Mouse (Mus musculus) lung, adult 2 months (tissue): ENCODE measurements around the gene Nat8l. TPM values are rescaled to one million over a fixed set of nuclear protein-coding genes. Genes with fewer than 3 reads are reported as not detected.

Experiments
- DNase-seq: peaks from one replicate; pipeline ENCODE4 v3.0.0; 2022
- H3K4me1 ChIP-seq: fragments of 200-500 bp; 2 replicates; pipeline ENCODE4 v1.6.1; 2011; ENCODE audit warnings: low read length; ENCODE audit not compliant: control insufficient read depth, insufficient read depth
- H3K4me3 ChIP-seq: fragments of 200-500 bp; replicated peaks from 2 replicates; pipeline ENCODE3; 2011; ENCODE audit warnings: low read depth, mild to moderate bottlenecking, control low read depth, low read length; ENCODE audit errors: extremely low read depth
- CTCF ChIP-seq: fragments of 200-500 bp; IDR thresholded peaks from 2 replicates; pipeline ENCODE4 v1.5.1; 2011; ENCODE audit warnings: mild to moderate bottlenecking, low read length, control low read depth; ENCODE audit not compliant: insufficient read depth
- POLR2A ChIP-seq: fragments of 200-500 bp; IDR thresholded peaks from 2 replicates; pipeline ENCODE4 v1.6.1; 2011; ENCODE audit warnings: low read depth, mild to moderate bottlenecking, control low read depth, low read length, borderline replicate concordance; ENCODE audit errors: extremely low read depth
- WGBS: fragments of 180-500 bp; shearing (Covaris S2); methylation state at CpG from one replicate; pipeline ENCODE4 v1.1.7; 2018; 5-methylcytosine and 5-hydroxymethylcytosine counted together
- polyA plus RNA-seq: library from polyadenylated mRNA; depleted of rRNA; stranded (reverse); fragments of >200 nt; gene quantifications from 2 replicates; pipeline ENCODE4 v1.2.3, GENCODE M21; 2012; rRNA removed

Nat8l gene
- polyA plus RNA-seq, 1 experiment, result 4.3 TPM

- TF ChIP-seq POLR2A (no peak), CTCF (no peak)
- no peak for DNase-seq
- 100% methylated on average over 1 of the region's 1 CpGs for WGBS
- H3K4me1 ChIP-seq, result no peaks in the 10 kb centered on the region
- H3K4me3 ChIP-seq, result no peak overlapping the region
These were observed 5.6 kb downstream of the Nat8l start for GRCm38 (mm10) chr5:34001401-34001800.

GRCm38 (mm10) chr5:34002636-34003035 is 6.9 kb downstream of the Nat8l start:
- no peak overlapping the region for H3K4me3 ChIP-seq
- 90% methylated on average over 4 of the region's 4 CpGs for WGBS

GRCm38 (mm10) chr5:34004618-34005017 is 8.8 kb downstream of the Nat8l start:
- no peak for TF ChIP-seq CTCF
- WGBS, result 70% methylated on average over 5 of the region's 5 CpGs
- H3K4me1 ChIP-seq, result no peaks in the 10 kb centered on the region
- no peak for DNase-seq
- H3K4me3 ChIP-seq, result no peak overlapping the region

More at GRCm38 (mm10) chr5:34002636-34003035, 6.9 kb downstream of the Nat8l start:
- no peak for DNase-seq
- H3K4me1 ChIP-seq, result no peaks in the 10 kb centered on the region
- TF ChIP-seq CTCF, result no peak
- TF ChIP-seq POLR2A, result no peak

- 70% methylated on average over 4 of the region's 4 CpGs for WGBS
- DNase-seq, result no peak
- Histone ChIP-seq H3K4me3 (no peak overlapping the region), H3K4me1 (no peaks in the 10 kb centered on the region)
- TF ChIP-seq POLR2A (no peak), CTCF (no peak)
These were observed 11.0 kb downstream of the Nat8l start for GRCm38 (mm10) chr5:34006832-34007231.

GRCm38 (mm10) chr5:34007392-34007941 is 11.7 kb downstream of the Nat8l start:
- TF ChIP-seq POLR2A, result no peak
- no peak for TF ChIP-seq CTCF
- 81% methylated on average over 4 of the region's 4 CpGs for WGBS

GRCm38 (mm10) chr5:34014652-34015051 is 18.9 kb downstream of the Nat8l start:
- WGBS, result 44% methylated on average over 1 of the region's 1 CpGs
- TF ChIP-seq POLR2A (no peak), CTCF (no peak)

More at GRCm38 (mm10) chr5:34007392-34007941, 11.7 kb downstream of the Nat8l start:
- no peak overlapping the region for H3K4me3 ChIP-seq
- H3K4me1 ChIP-seq, result no peaks in the 10 kb centered on the region
- DNase-seq, result no peak

GRCm38 (mm10) chr5:34018968-34019367 is 23.2 kb downstream of the Nat8l start:
- WGBS, result 74% methylated on average over 4 of the region's 4 CpGs
- Histone ChIP-seq H3K4me3 (no peak overlapping the region), H3K4me1 (no peaks in the 10 kb centered on the region)
- TF ChIP-seq POLR2A (no peak), CTCF (no peak)
- DNase-seq, result no peak

More at GRCm38 (mm10) chr5:34014652-34015051, 18.9 kb downstream of the Nat8l start:
- Histone ChIP-seq H3K4me3 (no peak overlapping the region), H3K4me1 (no peaks in the 10 kb centered on the region)
- DNase-seq, result no peak

GRCm38 (mm10) chr5:34030101-34030500 is 34.3 kb downstream of the Nat8l start:
- WGBS, result 64% methylated on average over 4 of the region's 4 CpGs
- no peak for DNase-seq
- no peak overlapping the region for H3K4me3 ChIP-seq
- no peak for TF ChIP-seq POLR2A
- TF ChIP-seq CTCF, result no peak
- H3K4me1 ChIP-seq, result no peaks in the 10 kb centered on the region

- no peak for TF ChIP-seq POLR2A
- 51% methylated on average over 6 of the region's 6 CpGs for WGBS
- Histone ChIP-seq H3K4me1 (no peaks in the 10 kb centered on the region), H3K4me3 (no peak overlapping the region)
- no peak for DNase-seq
These were observed 35.2 kb downstream of the Nat8l start for GRCm38 (mm10) chr5:34031022-34031421.

GRCm38 (mm10) chr5:34032520-34032919 is 36.7 kb downstream of the Nat8l start:
- DNase-seq, result no peak
- 47% methylated on average over 3 of the region's 3 CpGs for WGBS
- no peak for TF ChIP-seq POLR2A
- TF ChIP-seq CTCF, result no peak
- H3K4me1 ChIP-seq, result no peaks in the 10 kb centered on the region
- no peak overlapping the region for H3K4me3 ChIP-seq

Other genes with a start within 250 kb of the Nat8l start
- gene Letm1, start 213.2 kb upstream of the Nat8l start, polyA plus RNA-seq, result 41.8 and 47.5 TPM in 2 replicates
- gene Nsd2, start 175.3 kb upstream of the Nat8l start, polyA plus RNA-seq, result 4.6 and 7.6 TPM in 2 replicates
- 28.1 and 34.1 TPM in 2 replicates for gene Nelfa, start 59.6 kb upstream of the Nat8l start, polyA plus RNA-seq
- 21.2 and 28.6 TPM in 2 replicates for gene Gm1673, start 12.6 kb upstream of the Nat8l start, polyA plus RNA-seq
- 0.77 and 1.4 TPM in 2 replicates for gene Poln, start 173.5 kb downstream of the Nat8l start, polyA plus RNA-seq
- gene Haus3, start 173.5 kb downstream of the Nat8l start, polyA plus RNA-seq, result 0.46 and 0.49 TPM in 2 replicates
- 318 and 340 TPM in 2 replicates for gene Mxd4, start 191.7 kb downstream of the Nat8l start, polyA plus RNA-seq